Mouse (Mus musculus) spleen, adult 12 weeks (tissue): ENCODE data around the gene A230072I06Rik.

Source experiments
- DNase-seq: peaks from one replicate; pipeline ENCODE4 v3.0.0; 2022; ENCODE audit warnings: low spot score

Gene A230072I06Rik

GRCm38 (mm10) chr8:12278663-12279312 lies at the start of gene A230072I06Rik:
A230072I06Rik (plus strand) TSS chr8:12278819.
- DNase-seq: no peak

GRCm38 (mm10) chr8:12234039-12234438 lies 44.6 kb upstream of the A230072I06Rik start:
- DNase-seq: no peak

- DNase-seq: no peak
Measured at GRCm38 (mm10) chr8:12238775-12239174, 39.8 kb upstream of the A230072I06Rik start.

- no peak for DNase-seq
Measured at GRCm38 (mm10) chr8:12240143-12240542, 38.5 kb upstream of the A230072I06Rik start.

- DNase-seq: no peak
Measured at GRCm38 (mm10) chr8:12243746-12244145, 34.9 kb upstream of the A230072I06Rik start.

DNA sequence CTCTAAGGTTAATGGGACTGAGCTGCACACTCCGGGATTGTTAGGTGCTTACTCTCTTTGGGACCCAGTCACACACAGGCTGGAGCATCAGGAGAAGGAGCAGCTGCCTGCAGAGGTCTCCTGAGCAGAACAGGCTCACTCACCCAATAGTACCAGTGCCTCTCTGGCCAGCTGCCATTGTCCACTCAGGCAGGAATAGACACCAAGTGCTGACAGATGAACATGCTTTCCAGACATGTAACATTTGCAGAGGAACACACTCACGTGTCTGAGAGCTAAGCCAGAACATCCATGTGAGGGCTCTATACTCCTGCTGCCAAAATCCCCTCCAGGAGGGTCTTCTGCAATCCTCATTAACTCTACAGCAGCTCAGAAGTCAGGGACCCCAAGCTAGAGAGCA lies 18.7 kb upstream of the A230072I06Rik start:
- DNase-seq: no peak

DNA sequence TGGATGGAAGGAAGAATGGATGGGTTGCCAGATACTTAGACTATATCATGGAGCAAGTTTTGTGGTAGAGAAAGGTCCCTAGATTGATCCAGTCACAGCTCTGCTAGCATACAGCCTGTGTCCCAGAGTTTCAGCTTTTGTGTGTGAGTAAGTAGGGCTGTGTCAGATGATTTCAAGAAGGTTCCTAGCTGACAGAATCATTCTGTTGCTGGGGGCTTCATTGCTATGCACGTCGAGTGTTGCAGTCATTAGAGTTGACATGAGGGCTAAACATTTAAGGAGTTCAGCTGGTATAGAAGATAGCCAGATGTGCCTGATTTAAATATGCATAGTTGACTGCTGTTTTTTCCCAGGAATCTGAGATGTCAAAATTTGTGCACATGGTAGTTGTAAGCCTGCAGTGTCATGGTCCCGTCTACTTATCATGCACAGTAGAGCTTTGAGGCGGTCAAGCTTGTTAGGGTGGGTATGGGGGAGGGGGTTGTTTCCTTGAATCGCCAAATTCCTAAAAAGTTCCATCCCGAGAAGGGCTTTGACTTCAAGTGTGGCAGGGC lies 18.1 kb upstream of the A230072I06Rik start:
- no peak for DNase-seq

DNA sequence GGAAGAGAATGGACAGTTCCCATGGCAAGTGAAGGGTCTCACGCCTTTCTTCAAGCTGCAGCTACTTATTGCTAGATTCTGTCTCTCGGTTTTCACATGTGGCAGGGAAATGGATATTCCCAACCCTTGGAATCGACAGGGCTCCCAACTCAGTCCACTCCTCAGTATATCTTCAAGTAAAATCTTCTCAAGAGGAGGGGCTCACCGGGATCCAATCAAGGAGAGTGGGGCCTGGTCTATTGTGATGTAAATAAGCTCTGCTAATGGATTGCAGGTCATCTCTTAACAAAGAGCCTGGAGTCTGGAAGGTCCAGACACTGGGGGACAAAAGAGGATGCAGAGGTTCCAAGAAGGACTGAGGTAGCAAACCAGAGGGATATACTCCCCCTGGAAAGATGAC lies 17.1 kb upstream of the A230072I06Rik start:
- DNase-seq: no peak

DNA sequence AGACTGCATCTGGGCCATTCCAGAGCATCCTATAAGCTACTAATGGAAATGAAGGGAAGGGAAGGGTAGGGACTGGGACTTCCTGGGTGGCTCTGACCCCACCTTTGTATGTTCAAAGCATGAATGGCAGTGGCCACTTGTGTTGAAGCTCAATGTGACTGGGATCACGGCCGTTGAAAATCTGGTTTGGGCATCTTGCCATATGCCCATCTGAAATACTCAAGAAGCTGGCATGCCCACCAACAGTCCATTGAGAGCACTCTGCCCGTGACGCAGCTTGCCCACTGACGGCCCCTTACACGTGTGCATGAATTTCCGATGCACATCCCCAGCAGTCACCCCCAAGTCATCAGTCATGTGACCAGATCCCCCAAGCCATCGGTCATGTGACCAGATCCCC lies 13.6 kb upstream of the A230072I06Rik start:
- no peak for DNase-seq

DNA sequence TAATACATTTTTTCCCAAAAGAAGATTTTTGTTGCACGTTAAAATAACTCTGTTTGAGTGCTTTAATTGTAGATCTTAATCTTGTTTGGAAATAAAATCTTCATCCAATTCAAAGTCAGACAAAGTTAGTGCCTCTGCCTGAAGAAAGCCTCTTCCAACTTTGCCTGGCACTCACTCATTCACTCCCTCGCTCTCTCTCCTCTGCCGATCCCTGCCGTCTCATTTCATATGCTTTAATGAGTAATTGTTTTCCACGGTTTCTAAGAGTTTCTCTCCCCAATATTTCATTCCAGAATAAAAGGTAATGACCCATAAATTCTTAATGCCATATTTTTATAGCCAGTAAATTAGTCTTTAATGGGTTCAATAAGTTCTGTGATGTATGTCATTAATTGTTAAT lies 10.8 kb upstream of the A230072I06Rik start:
- no peak for DNase-seq

- no peak for DNase-seq
Measured at GRCm38 (mm10) chr8:12268306-12268829, 10.3 kb upstream of the A230072I06Rik start.

DNA sequence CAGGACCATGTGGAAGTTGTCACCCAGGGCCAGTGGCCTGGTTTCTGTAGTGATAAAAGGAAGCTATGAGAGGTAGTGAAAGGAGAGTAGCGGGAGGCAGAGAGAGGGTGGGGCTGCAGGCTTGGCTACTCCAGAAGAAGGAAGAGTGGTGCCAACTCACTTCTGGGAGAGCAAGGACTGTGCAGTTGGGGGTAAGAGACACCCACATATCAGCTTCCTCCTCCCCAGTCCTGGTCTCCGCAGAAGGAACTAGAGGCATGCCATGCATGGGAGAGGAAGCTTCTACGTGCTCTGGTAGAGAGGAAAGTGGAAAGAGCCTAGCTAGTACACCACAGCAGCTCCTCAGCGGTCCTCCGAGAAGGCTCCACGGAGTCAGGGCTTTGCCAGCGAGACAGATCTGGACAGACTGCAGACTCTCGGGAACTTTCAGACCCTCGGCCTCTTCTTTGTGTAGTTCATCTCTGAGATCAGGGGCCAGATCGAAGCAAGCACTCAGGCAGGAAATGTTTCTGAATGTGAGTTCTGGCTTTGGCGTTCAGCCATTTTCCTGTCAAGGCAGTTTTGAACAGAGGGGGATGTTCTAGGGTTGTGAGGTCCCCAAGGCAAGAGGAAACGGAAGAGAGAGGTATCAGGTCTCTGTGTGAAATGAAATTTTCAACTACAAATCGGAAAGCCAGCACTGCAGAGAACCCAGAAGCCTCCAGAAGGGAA lies 1.0 kb downstream of the A230072I06Rik start:
- no peak for DNase-seq

DNA sequence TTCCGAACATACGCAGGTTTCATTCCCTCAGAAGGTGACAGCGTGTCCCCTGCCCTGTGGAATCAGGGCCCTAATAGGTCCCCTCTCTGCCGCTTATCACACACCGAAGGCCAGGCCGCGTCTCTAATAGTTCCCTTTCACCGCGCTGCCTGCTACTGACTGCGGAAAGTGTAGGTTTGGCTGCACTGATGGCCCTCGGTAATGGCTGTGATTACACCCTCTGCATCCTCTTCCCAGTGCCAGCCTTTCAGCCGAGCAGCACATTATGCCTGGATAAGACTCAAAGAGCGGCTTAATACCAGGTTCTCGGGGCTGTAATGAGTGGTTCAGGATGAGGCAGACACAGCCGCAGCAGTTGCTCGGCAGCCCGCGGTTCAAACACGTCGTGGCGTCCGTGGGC lies 3.5 kb downstream of the A230072I06Rik start:
- DNase-seq: no peak

GRCm38 (mm10) chr8:12290551-12290950 lies 11.9 kb downstream of the A230072I06Rik start:
- no peak for DNase-seq

DNA sequence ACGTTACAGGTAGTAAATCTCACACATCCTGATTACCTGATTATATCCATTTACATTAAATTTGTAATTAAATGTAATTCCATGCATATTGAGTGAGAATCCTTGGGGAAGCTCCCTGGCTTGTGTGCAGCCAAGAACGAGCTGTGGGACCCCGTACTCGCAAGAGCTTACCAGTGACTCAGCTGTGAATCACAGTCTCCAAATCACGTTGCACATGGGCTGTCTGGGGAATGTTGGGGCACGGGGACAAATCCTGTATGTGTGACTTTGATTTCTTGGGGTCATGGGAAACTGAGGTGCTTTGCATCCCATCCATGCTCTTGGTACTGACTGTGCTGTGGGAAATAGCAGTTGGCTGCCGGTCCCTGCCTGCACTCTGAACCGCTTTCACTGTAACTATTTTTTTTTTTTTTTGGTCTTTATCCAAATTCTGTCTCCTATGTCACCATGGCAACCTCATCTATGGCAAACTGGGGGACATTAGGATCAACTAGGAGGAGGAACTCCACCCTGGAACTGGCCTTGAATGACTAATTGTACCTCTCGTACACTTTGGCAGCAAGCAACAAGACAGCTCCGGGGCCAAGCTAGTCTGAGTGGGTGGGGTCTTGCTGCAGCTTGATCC lies 19.8 kb downstream of the A230072I06Rik start:
- DNase-seq: no peak

GRCm38 (mm10) chr8:12301998-12302397 lies 23.4 kb downstream of the A230072I06Rik start:
- DNase-seq: no peak

DNA sequence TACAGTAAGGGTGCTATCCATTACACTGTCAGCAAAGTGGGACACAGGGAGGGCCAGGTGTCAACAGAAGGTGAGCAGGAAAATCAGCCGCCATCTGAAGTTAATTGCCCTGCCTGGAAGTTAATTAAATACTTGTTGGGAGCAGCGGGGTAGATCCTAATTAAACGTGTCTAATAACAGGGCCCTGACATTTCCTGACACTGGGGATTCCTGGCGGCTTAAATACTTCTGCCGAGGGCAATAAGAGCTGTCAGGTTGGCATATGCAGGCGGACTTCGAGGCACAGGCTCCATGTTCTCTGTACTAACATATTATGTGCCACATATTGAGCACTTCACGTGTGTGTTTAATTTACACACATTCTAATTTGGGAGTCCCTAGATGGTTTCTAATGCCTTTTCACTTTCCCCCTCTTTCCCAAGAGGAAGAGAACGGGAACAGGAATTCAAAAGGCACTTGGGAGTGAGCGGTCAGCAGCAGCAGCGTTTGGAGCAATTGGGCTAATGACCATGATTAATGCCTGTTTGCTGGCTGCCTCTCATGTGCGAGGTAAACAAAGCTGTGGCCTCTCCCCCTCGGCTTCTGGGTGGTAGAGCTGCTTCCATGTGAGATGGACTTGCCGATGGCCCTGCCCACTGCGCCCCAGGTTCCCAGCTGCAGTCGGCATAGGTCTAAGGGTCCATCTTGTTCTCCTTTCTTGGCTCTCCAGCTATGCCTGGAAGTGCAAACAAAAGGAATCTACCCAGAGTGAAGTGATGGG lies 34.5 kb downstream of the A230072I06Rik start:
- DNase-seq: no peak

- DNase-seq: no peak
Measured at GRCm38 (mm10) chr8:12314258-12314657, 35.6 kb downstream of the A230072I06Rik start.

GRCm38 (mm10) chr8:12315177-12315576 lies 36.6 kb downstream of the A230072I06Rik start:
- DNase-seq: no peak

DNA sequence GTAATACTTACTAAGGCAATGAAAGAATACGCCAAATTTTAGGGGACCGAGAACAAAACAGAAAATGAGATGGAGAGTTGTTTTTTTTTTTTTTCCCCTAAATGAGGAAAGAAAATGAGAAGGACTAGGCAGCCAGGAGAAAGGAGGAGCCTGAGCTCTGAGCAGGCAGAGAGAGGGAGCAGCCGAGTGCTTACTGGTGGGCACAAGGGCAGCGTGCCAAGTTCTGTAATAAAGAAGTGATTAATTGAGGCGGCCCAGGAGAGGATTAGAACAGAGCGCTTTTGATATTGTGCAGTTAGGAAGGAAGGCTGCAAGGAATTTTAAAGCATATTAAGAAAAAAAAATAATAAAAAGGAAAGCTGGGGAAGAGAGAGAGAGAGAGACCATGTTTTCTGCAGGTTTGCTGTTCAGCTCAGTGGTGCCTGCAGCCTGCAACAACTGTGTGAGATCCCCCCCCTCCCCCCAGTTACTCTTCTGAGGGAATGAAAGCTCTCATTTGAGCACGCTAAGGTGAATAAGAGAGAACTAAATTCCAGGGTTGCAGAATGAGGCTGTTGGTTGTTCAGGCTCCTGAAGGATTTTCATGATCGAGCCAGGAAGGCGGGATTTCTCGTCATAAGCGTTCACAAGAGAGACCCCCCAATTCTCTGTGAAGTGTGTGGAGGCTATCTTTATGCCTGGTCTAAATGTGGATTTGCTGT lies 41.3 kb downstream of the A230072I06Rik start:
- DNase-seq: no peak

DNA sequence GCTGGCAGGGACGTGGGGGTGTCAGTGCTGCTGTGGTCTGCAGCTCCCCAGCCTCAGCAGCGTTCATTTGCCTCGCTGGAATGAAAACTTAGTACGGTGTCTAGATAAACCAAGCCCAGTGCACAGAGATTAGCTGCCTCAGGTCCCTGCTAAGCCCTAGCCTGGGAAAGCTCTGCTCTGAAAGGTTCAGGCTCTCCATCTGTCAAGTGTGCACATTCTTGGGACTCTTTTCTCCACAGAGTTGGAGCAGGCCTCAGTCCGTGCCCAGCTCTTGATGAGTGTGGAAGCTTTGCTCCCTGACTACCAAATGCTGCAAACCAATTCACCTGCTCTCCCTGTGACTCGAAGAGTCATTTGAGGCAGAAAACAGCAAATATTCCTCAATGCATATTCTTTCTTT lies 43.5 kb downstream of the A230072I06Rik start:
- DNase-seq: no peak
